Mouse (Mus musculus): ENCODE measurements around the gene Itga6. TPM values are rescaled to one million over a fixed set of nuclear protein-coding genes. Genes with fewer than 3 reads are reported as not detected.

Itga6 gene
- total and polyA plus RNA-seq, 3 experiments = 1.0 to 2.7 TPM; not detected in 1

DNA sequence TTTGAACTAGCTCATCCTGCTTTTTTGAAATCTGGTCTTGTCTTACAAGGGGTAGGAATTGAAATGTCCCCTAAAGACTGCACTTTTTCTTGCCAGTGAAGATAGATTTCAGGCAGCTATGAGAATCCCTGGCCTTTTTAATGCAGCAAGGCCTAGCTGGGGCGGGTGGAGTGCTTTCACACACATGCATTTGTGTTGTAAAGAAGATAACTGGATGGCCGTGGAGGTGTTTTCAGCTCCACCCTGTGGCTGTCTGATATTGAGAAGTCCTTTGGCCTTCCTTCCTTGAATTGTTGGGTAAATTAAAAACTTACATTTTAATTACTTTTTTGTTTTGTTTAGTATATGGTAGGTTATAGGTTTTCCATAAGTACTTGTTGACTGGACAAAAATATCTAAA lies 133.0 kb downstream of the Itga6 start (continued):
- no peak for TF ChIP-seq RCOR1 (IDR thresholded peaks at IDR 0.05; ENCODE audit: low read depth, low read length)
- no peak for TF ChIP-seq NELFE (IDR thresholded peaks at IDR 0.05; ENCODE audit: low read depth, low read length)
- no peak for TF ChIP-seq CHD1 (IDR thresholded peaks at IDR 0.05; ENCODE audit: low read depth, low read length)
- no peak for TF ChIP-seq MYB (IDR thresholded peaks at IDR 0.05; ENCODE audit: low read depth, low read length)
- no peak for TF ChIP-seq KAT2A (conservative IDR thresholded peaks at IDR 0.05; ENCODE audit: low read depth, low read length)
- no peak for TF ChIP-seq USF1 (IDR thresholded peaks at IDR 0.05; ENCODE audit: low read depth, low read length)
- TF ChIP-seq MAFK (IDR thresholded peaks at IDR 0.05; ENCODE audit: borderline replicate concordance, low read depth, low read length) = no peak
- no peak for TF ChIP-seq MAX (IDR thresholded peaks at IDR 0.05; ENCODE audit: low read length)
- TF ChIP-seq SIN3A (IDR thresholded peaks at IDR 0.05; ENCODE audit: low read length) = peak; percentile 42; the same call in 1 of the 2 replicates
- TF ChIP-seq MXI1 (IDR thresholded peaks at IDR 0.05; ENCODE audit: low read depth, low read length) = peak; percentile 20; the same call in 1 of the 2 replicates
- TF ChIP-seq ETS1 (IDR thresholded peaks at IDR 0.05; ENCODE audit: low read depth, low read length) = no peak
- TF ChIP-seq CHD2 (IDR thresholded peaks at IDR 0.05; ENCODE audit: low read length) = no peak
- TF ChIP-seq CTCF (IDR thresholded peaks at IDR 0.05 in 2 of 3, conservative IDR thresholded peaks at IDR 0.05 in 1 of 3; ENCODE audit: control insufficient read depth in 1 of 3, insufficient read depth in 1 of 3, low read depth in 2 of 3, low read length in 3 of 3, poor library complexity in 1 of 3, severe bottlenecking in 1 of 3) = peak in 1 of 3 experiments; percentile 28; a peak in 2 of 6 replicates

DNA sequence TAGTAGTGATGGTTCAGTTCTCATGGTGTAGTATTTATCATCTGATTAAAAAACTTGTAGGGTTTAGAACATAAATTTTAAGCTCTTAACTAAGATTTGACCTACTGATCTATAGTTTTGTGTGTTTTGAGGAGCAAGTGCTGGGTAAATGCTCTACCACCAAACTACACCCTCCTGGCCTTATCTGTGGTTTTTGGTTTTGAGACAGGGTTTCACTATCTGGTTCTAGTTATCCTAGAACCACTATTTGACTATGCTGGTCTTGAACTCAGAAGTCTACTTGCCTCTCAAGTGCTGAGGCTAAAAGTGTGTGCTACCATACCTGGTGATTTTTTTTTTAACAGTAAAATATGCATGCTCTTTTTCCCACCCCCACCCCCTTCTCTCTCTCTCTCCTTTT lies 133.5 kb downstream of the Itga6 start:
- H3K27ac ChIP-seq (ENCODE audit: control insufficient read depth, low read depth, low read length) = no peak overlapping the region
- H3K4me1 ChIP-seq (ENCODE audit: control insufficient read depth in 1 of 2, insufficient read depth in 2 of 2, low read length in 2 of 2) = peaks cover 4 to 18% of the 10 kb centered on the region in 2 experiments
- H3K4me3 ChIP-seq (ENCODE audit: control insufficient read depth in 1 of 2, insufficient read depth in 1 of 2, low read depth in 2 of 2, low read length in 2 of 2) = no peak overlapping the region
- H3K36me3 ChIP-seq (ENCODE audit: control insufficient read depth in 1 of 2, insufficient read depth in 2 of 2, low read length in 2 of 2) = peaks cover 3 to 20% of the 10 kb centered on the region in 2 experiments; a peak in 3 of 4 replicates
- H3K27me3 ChIP-seq (ENCODE audit: control insufficient read depth in 1 of 2, insufficient read depth in 2 of 2, low read length in 2 of 2) = no peaks in the 10 kb centered on the region
- H3K79me2 ChIP-seq (ENCODE audit: control insufficient read depth, insufficient read depth, low read length, poor library complexity) = no peaks in the 10 kb centered on the region
- TF ChIP-seq CHD1 (IDR thresholded peaks at IDR 0.05; ENCODE audit: low read depth, low read length) (no peak), SMC3 (IDR thresholded peaks at IDR 0.05; ENCODE audit: low read depth, low read length) (no peak), MEF2A (IDR thresholded peaks at IDR 0.05; ENCODE audit: extremely low read depth, insufficient replicate concordance, low read depth, low read length, poor library complexity, severe bottlenecking) (no peak), RAD21 (IDR thresholded peaks at IDR 0.05; ENCODE audit: low read depth, low read length) (no peak), BHLHE40 (IDR thresholded peaks at IDR 0.05; ENCODE audit: borderline replicate concordance, low read depth, low read length) (peak; percentile 42; the same call in 1 of the 2 replicates), EP300 (IDR thresholded peaks at IDR 0.05; ENCODE audit: low read depth in 1 of 2, low read length in 2 of 2) (peak; percentile 58 to 73; a peak in 3 of 4 replicates), HCFC1 (IDR thresholded peaks at IDR 0.05; ENCODE audit: low read depth, low read length) (0 out of 2 replicates have a peak, but pooled peaks have one; percentile 14), POLR2AphosphoS2 (IDR thresholded peaks at IDR 0.05; ENCODE audit: low read length) (no peak), POLR2AphosphoS5 (IDR thresholded peaks at IDR 0.05; ENCODE audit: borderline replicate concordance, low read depth, low read length) (no peak), MXI1 (IDR thresholded peaks at IDR 0.05; ENCODE audit: low read depth, low read length) (no peak), E2F4 (IDR thresholded peaks at IDR 0.05; ENCODE audit: borderline replicate concordance, low read depth, low read length) (no peak), RCOR1 (IDR thresholded peaks at IDR 0.05; ENCODE audit: low read depth, low read length) (peak; percentile 80), MYC (IDR thresholded peaks at IDR 0.05; ENCODE audit: low read depth, low read length) (no peak), ZC3H11A (IDR thresholded peaks at IDR 0.05; ENCODE audit: low read depth, low read length) (no peak), SIN3A (IDR thresholded peaks at IDR 0.05; ENCODE audit: low read length) (0 out of 2 replicates have a peak, but pooled peaks have one; percentile 12), ZNF384 (IDR thresholded peaks at IDR 0.05; ENCODE audit: low read depth, low read length) (peak; percentile 58), MAFK (IDR thresholded peaks at IDR 0.05; ENCODE audit: borderline replicate concordance, low read depth, low read length) (peak; percentile 41; the same call in 1 of the 2 replicates), GATA1 (IDR thresholded peaks at IDR 0.05; ENCODE audit: low read depth, low read length) (peak; percentile 82)
- no peaks in the 10 kb centered on the region for H3K9me3 ChIP-seq (replicated peaks; ENCODE audit: insufficient read depth, low read length)
- H3K9ac ChIP-seq (ENCODE audit: control insufficient read depth, low read depth, low read length, poor library complexity, severe bottlenecking) = no peak overlapping the region
- DNase-seq (ENCODE audit: low read depth, low spot score) = peak; percentile 52
